Mouse (Mus musculus): Measurements from ENCODE around the gene Slc16a11.
A peak's percentile ranks its signal among the peaks of the same experiment; 100 is the strongest.

Slc16a11 gene

GRCm38 (mm10) chr11:70225798-70226601 is 13.4 kb downstream of the Slc16a11 start:
- DNase-seq (ENCODE audit: low spot score), result no peak

- no peak for DNase-seq (ENCODE audit: low spot score)
Observed at GRCm38 (mm10) chr11:70226602-70226890, 14.0 kb downstream of the Slc16a11 start.

- no peak for DNase-seq (ENCODE audit: low spot score)
Observed at GRCm38 (mm10) chr11:70227126-70227525, 14.6 kb downstream of the Slc16a11 start.

- no peak for DNase-seq (ENCODE audit: low spot score)
Observed at GRCm38 (mm10) chr11:70227661-70228245, 15.2 kb downstream of the Slc16a11 start.

GRCm38 (mm10) chr11:70228828-70229227 is 16.3 kb downstream of the Slc16a11 start:
- DNase-seq (ENCODE audit: low spot score), result peak; percentile 84

- no peak for DNase-seq (ENCODE audit: low spot score)
Observed at GRCm38 (mm10) chr11:70229260-70230010, 16.9 kb downstream of the Slc16a11 start, which contains the start of gene Bcl6b. Gene Bcl6b (minus strand): TSS chr11:70229798.

- DNase-seq (ENCODE audit: low spot score), result peak; percentile 94
Observed at GRCm38 (mm10) chr11:70230239-70230727, 17.7 kb downstream of the Slc16a11 start.

GRCm38 (mm10) chr11:70232546-70232945 is 20.0 kb downstream of the Slc16a11 start:
- peak; percentile 76 for DNase-seq (ENCODE audit: low spot score)

GRCm38 (mm10) chr11:70233016-70233415 is 20.5 kb downstream of the Slc16a11 start:
- DNase-seq (ENCODE audit: low spot score), result no peak

- no peak for DNase-seq (ENCODE audit: low spot score)
Observed at GRCm38 (mm10) chr11:70234037-70234436, 21.5 kb downstream of the Slc16a11 start.

GRCm38 (mm10) chr11:70234497-70234896 is 21.9 kb downstream of the Slc16a11 start:
- DNase-seq (ENCODE audit: low spot score), result no peak

GRCm38 (mm10) chr11:70235254-70235900 is 22.8 kb downstream of the Slc16a11 start:
- no peak for DNase-seq (ENCODE audit: low spot score)

- DNase-seq (ENCODE audit: low spot score), result no peak
Observed at GRCm38 (mm10) chr11:70236717-70237116, 24.2 kb downstream of the Slc16a11 start.

GRCm38 (mm10) chr11:70237457-70238167 is 25.1 kb downstream of the Slc16a11 start, which contains the start of gene 0610010K14Rik:
Gene 0610010K14Rik (minus strand): TSS chr11:70237914.
- peak; percentile 99 for DNase-seq (ENCODE audit: low spot score)

- no peak for DNase-seq (ENCODE audit: low spot score)
Observed at GRCm38 (mm10) chr11:70238591-70239440, 26.3 kb downstream of the Slc16a11 start.

GRCm38 (mm10) chr11:70239541-70240279 is 27.2 kb downstream of the Slc16a11 start, which contains the start of the genes Gm21988 and Rnasek:
Gene Gm21988 (minus strand): TSS chr11:70239830.
Gene Rnasek (minus strand): TSS chr11:70239842.
- peak; percentile 79 for DNase-seq (ENCODE audit: low spot score)

- no peak for DNase-seq (ENCODE audit: low spot score)
Observed at GRCm38 (mm10) chr11:70242591-70242990, 30.0 kb downstream of the Slc16a11 start.

- DNase-seq (ENCODE audit: low spot score), result peak; percentile 87
Observed at GRCm38 (mm10) chr11:70247136-70247845, 34.7 kb downstream of the Slc16a11 start.

- DNase-seq (ENCODE audit: low spot score), result no peak
Observed at GRCm38 (mm10) chr11:70250150-70250549, 37.6 kb downstream of the Slc16a11 start.

All from testis, postnatal 10 days (tissue).